Mouse (Mus musculus): Measurements from ENCODE around the gene Cpeb3.
"Not testable (repeated sequence)": the region's sequence is repeated elsewhere in the genome, so short reads cannot be mapped to it uniquely, and the experiment has no call there.

The Cpeb3 gene

GRCm38 (mm10) chr19:37207303-37208175 lies 862 bp downstream of the Cpeb3 start, which contains the start of gene March5:
TSS of gene March5 (plus strand) at chr19:37207543.
- peak; percentile 98 for ATAC-seq (ENCODE audit: insufficient number of reproducible peaks, low FRiP score, low TSS enrichment)

DNA sequence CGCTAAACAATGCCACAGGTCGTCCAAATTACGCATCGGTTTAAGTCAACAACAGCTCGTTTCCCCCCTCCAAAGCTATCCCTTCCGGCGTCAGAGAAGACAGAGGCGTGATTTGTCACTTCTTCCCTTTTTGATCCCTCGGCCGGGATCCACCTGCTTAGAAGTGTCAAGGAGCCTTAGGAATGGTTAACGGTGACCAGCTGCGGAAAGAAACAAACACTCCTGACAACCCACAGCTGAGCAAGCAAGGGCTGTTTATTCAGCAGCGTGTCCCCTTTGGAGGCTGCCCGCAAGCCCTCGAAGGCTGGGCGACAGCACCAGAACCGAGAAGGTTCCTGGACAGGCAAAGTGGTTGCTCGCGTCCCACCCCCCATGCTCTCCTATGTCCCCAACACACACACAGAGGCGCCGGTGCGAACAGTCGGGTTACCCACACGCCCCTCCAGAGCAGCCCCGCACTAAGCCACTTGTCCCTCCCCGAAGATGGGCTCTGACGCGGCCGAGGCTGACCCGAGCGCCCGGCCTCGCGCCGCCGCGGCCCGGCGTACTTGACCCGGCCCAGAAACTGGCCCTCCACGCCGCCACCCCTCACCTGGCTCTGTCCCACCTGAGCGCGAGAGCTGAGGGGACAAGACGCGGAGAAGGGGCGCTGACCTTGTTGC lies 1.6 kb downstream of the Cpeb3 start:
- peak; percentile 65 for ATAC-seq (ENCODE audit: insufficient number of reproducible peaks, low FRiP score, low TSS enrichment)

- ATAC-seq (ENCODE audit: insufficient number of reproducible peaks, low FRiP score, low TSS enrichment), result not testable (repeated sequence)
Observed at GRCm38 (mm10) chr19:37205155-37205554, 3.2 kb downstream of the Cpeb3 start.

GRCm38 (mm10) chr19:37203371-37203770 lies 5.0 kb downstream of the Cpeb3 start:
- no peak for ATAC-seq (ENCODE audit: insufficient number of reproducible peaks, low FRiP score, low TSS enrichment)

GRCm38 (mm10) chr19:37199889-37200288 lies 8.5 kb downstream of the Cpeb3 start:
- ATAC-seq (ENCODE audit: insufficient number of reproducible peaks, low FRiP score, low TSS enrichment), result no peak

DNA sequence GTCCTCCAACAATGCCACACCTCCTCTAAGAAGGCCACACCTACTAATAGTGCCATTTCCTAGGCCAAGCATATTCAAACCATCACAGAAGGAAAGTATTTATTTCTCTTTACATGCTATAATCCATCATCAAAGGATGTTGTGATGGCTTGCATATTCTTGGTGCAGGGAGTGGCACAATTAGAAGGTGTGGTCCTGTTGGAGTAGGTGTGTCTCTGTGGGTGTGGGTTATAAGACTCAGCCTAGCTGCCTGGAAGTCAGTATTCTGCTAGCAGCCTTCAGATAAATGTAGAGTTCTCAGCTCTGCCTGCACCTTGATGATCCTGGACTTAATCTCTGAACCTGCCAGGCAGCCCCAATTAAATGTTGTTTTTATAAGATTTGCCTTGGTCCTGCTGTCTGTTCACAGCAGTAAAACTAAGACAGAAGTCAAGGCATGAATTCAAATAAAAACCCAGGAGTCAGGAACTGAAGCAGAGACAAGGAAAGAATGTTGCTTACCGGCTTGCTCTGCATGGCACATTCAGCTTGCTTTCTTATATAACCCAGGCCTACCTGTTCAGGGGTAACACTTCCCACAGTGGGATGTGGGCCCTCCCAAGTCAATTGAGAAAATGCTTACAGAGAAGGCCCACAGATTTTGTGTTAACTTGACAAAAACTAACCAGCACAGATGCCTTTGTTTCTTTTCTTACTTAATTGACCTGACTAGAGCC lies 10.1 kb downstream of the Cpeb3 start:
- ATAC-seq (ENCODE audit: insufficient number of reproducible peaks, low FRiP score, low TSS enrichment), result no peak

DNA sequence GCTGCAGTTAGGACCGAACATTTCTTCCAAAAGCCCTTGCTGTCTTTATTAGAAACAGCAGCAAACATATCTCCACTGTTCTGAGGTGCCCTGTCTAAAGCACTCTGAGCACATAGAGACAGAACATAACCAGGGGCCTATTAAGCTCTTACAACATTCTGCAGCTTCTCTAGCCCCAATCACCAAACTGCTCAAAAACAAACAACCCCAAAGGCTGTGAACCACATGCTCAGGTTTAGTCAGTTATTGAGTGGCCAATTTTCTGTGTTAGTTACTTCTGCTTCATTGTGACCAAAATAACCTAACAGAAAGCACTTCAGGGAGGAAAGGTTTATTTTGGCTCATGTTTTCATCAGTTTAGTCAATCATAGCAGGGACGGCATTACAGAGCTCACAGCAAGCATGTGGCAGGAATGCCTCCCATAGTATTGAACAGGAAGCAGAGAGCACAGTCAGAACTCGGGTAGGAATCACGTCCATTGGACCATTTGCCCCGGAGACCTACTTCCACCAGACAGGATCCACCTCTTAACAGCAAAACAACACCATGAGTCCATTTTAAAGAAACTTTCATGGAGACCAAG lies 15.8 kb downstream of the Cpeb3 start:
- no peak for ATAC-seq (ENCODE audit: insufficient number of reproducible peaks, low FRiP score, low TSS enrichment)

DNA sequence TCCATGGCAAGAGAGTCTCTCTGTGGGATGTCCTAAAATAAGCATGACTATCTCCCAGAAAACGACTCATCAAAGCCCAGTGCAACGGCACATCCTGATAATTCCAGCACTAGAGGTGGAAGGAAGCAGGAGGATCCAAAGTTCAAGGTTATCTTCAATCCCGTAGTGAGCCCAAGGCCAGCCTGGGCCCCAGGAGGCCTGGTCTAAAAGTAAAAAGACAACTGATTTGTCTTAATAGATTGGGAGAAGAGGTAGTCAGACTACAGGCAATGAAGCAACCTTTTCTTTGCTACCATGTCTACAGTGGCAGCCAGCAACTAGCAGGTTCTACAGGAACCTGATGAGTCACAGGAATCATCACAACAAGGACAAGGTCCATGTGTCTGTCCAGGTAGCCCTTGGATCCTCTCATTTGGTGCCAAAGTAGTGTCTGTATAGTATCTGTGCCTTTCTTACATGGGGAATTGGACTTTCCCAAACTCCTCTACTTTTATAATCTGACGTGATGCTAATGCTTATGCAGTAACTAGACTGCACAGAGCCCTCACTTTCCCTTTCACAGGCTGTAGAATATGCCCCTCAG lies 19.9 kb downstream of the Cpeb3 start:
- no peak for ATAC-seq (ENCODE audit: insufficient number of reproducible peaks, low FRiP score, low TSS enrichment)

DNA sequence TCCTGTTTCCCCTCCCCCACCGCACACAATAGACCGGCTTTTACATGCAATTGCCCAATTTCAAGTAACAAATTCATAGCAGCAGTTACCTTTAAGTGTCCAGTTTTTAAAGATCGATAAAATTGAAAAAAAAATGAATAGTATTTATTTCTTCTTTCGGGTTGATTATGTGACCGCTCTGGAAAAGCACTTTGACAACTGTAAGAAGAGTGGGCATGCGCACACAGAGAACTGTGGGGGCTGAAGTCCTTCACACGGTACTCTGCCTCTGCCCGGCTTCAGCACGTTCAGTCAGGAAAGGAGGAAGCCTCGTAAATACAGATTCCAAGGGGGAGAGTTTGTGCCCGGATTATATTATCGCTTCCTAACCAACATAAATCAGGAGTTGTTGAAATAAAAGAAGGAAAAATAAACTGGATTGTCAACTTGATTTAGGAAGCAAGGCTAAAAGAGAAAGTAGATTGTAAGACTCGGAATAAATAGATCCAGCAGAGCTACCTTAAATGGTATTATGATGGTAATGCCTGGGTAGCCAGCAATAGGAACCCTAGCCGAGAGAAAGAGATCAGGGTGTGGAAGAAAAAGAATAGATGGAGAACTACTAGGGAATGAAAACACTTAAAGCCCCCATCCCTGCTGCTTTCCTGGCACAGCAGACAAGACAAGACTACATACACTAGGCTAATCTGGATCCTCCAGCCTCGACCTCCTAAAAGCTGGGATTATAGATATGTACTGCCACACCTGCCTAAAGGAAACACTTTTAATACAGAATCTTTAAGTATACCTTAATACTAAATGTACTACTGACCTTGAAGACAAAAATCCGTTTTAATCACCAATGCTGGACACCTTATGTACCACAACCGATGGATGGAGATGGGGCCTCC lies 30.3 kb downstream of the Cpeb3 start:
- peak; percentile 66; the same call in 1 of the 2 replicates for ATAC-seq (ENCODE audit: insufficient number of reproducible peaks, low FRiP score, low TSS enrichment)

DNA sequence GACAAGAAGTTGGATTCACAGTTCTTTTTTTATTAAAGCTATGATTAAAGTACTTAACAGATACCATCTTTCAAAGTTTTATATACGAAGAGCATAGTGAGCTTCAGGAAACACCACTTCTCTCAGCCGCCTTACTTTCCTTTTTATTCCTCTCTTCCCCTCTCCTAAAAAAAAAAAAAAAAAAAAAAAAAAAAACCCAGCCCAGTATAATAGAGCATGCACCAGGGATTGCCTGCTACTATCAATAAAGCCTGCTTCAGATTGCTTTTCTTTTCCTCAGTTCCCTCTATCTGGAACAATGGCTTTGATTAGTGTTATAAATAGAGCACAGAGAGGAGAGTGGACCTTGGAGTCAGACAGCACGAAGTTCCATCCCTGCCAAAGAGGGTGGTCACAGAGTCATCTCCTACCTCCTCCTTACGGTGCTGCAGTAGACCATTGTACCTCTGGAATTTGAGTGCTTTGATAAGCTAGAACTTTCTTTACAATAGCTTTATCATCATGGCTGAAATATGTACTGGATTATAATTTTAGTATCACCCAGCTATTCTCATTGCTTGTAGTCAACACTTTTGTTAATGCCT lies 31.4 kb downstream of the Cpeb3 start:
- no peak for ATAC-seq (ENCODE audit: insufficient number of reproducible peaks, low FRiP score, low TSS enrichment)

- ATAC-seq (ENCODE audit: insufficient number of reproducible peaks, low FRiP score, low TSS enrichment), result no peak
Observed at GRCm38 (mm10) chr19:37175919-37176318, 32.5 kb downstream of the Cpeb3 start.

- no peak for ATAC-seq (ENCODE audit: insufficient number of reproducible peaks, low FRiP score, low TSS enrichment)
Observed at GRCm38 (mm10) chr19:37175436-37175805, 33.0 kb downstream of the Cpeb3 start.

DNA sequence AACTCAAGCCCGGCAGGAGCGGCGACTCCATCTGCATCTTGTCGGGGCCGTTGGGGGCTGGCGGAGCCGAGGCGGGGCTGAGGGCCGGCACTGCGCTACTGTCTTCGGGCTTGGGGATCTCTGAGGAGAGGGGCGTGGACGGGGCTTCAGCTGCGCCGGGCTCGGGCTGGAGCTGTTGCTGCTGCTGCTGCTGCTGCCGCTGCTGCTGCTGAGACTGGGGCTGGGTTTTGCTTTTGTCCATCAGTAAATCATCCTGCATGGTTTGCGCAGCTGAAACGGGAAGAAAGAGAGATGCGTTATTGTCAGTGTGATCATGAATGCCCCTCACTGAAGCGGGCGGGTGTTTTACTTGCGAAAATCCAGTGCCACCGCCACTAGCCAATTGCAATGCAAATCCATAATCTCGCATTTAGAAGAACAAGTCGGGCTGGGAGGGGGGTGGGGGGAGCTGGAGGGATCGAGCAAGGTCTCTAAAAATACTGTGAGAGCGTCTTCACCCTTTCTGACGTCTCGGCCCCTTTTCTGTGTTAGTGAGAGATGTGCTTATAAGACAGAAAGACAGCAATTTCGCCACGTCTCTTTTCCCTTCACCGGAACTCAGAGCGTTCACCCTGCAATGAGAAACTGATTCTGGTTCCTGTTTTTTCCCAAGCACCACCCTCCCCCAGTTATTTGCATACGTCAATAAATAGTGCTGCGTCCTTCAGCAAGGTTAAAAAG lies 33.5 kb downstream of the Cpeb3 start:
- ATAC-seq (ENCODE audit: insufficient number of reproducible peaks, low FRiP score, low TSS enrichment), result peak; percentile 36

DNA sequence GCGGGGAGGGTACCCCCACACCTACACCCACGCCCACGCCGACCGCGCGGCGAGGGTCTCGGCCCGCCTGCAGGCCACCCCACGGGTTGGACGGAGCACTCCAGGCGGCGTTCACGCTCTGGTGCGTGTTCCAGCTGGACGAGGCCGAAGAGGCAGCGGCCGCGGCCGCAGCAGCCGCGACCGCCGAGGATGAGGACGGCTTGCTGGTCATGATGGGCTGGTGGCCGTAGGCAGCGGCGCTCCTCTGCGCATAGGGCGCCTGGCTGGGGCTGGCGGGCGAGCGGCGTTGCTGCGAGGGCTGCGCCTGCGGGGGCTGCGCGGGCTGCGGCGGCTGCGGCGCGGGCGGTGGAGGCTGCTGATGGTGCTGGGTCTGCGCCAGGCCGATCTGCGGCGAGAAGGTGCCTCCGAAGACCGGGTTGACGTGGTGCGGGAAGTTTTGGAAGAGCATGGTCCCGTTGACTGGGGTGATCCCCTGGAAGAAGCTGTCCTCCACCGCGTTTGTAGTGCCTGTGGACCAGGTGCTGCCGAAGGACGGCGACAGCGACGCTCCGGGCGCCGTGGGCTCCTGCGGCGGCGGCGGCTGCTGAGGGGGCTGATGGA lies 34.2 kb downstream of the Cpeb3 start:
- ATAC-seq (ENCODE audit: insufficient number of reproducible peaks, low FRiP score, low TSS enrichment), result peak; percentile 28

- no peak for ATAC-seq (ENCODE audit: insufficient number of reproducible peaks, low FRiP score, low TSS enrichment)
Observed at GRCm38 (mm10) chr19:37173331-37174115, 34.9 kb downstream of the Cpeb3 start.

DNA sequence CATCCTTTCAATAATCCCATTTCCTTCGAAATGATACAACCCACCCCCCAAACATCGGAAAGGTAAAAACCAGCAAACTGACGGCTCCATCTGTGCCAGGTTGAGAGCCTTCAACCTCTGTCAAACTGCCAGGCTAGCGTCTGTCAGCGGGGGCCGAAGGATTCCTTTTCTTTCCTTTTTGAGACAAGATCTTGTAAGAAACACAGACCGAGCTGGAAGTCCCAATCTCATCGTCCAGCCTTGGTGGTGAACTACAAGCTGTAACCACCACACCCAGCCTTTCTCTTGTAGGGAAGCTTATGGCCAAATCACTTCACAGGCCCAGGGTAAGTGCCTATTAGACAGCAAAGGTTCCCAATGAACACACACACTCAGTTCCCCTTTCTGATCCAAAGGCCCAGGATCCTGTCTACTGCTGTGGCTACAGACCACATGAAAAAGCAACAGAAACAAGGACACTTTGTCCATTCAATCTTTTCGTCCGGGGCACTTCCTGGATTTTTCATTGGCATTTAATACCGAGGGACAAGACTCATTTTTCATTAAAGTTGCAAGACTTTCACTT lies 35.8 kb downstream of the Cpeb3 start:
- no peak for ATAC-seq (ENCODE audit: insufficient number of reproducible peaks, low FRiP score, low TSS enrichment)

- no peak for ATAC-seq (ENCODE audit: insufficient number of reproducible peaks, low FRiP score, low TSS enrichment)
Observed at GRCm38 (mm10) chr19:37172096-37172495, 36.3 kb downstream of the Cpeb3 start.

All from cerebellum, adult (tissue).